7 mouse cellular contexts compared by ENCODE assay signal in genomic region chr2:126151855-126152571, GRCm38 (mm10). TPM values are rescaled to one million over a fixed set of nuclear protein-coding genes. Genes with fewer than 3 reads are reported as not detected.
DNase-seq lines count a peak whose midpoint lies in the region; ATAC-seq lines count a peak whose summit lies in the region.

Fam227b (minus strand) TSS chr2:126152004.
Dtwd1 (plus strand) TSS chr2:126152141.

- H3K9ac ChIP-seq in embryonic facial prominence, embryonic 11.5 days (replicated peaks; ENCODE audit: low read length) = peak within 1 kb of the TSS; percentile 74
- H3K9ac ChIP-seq in midbrain, embryonic 13.5 days (replicated peaks) = peak within 1 kb of the TSS; percentile 73

- peak; percentile 99 for ATAC-seq in embryonic facial prominence, embryonic 11.5 days (replicated peaks; ENCODE audit: insufficient number of reproducible peaks, low FRiP score, low TSS enrichment, low read depth)
- peak; percentile 97 for ATAC-seq in granulocyte monocyte progenitor cell, adult 5-6 weeks (replicated peaks; ENCODE audit: poor library complexity, severe bottlenecking)
- ATAC-seq in midbrain, embryonic 13.5 days = peak; percentile 99

- H3K27ac ChIP-seq in embryonic facial prominence, embryonic 11.5 days (replicated peaks; ENCODE audit: low read depth, low read length) = peak within 1 kb of the TSS; percentile 72
- peak within 1 kb of the TSS; percentile 97 for H3K27ac ChIP-seq in limb, embryonic 10.5 days
- peak within 1 kb of the TSS; percentile 81 for H3K27ac ChIP-seq in midbrain, embryonic 13.5 days

- no peaks in the 10 kb centered on the region for H3K27me3 ChIP-seq in embryonic facial prominence, embryonic 11.5 days (ENCODE audit: control insufficient read depth, insufficient read depth, low read length)
- H3K27me3 ChIP-seq in limb, embryonic 10.5 days (ENCODE audit: low read depth, poor library complexity, severe bottlenecking) = no peaks in the 10 kb centered on the region
- no peaks in the 10 kb centered on the region for H3K27me3 ChIP-seq in midbrain, embryonic 13.5 days

- no peaks in the 10 kb centered on the region for H3K36me3 ChIP-seq in embryonic facial prominence, embryonic 11.5 days (replicated peaks; ENCODE audit: control insufficient read depth, insufficient read depth, low read depth, low read length)
- H3K36me3 ChIP-seq in limb, embryonic 10.5 days = peaks cover 16% of the 10 kb centered on the region
- peaks cover 9% of the 10 kb centered on the region for H3K36me3 ChIP-seq in midbrain, embryonic 13.5 days

- H3K4me3 ChIP-seq in embryonic facial prominence, embryonic 11.5 days (ENCODE audit: low read depth, low read length) = peak within 1 kb of the TSS; percentile 52
- peak within 1 kb of the TSS; percentile 82 for H3K4me3 ChIP-seq in limb, embryonic 10.5 days
- H3K4me3 ChIP-seq in midbrain, embryonic 13.5 days (replicated peaks) = peak within 1 kb of the TSS; percentile 61

- no peaks in the 10 kb centered on the region for H3K9me3 ChIP-seq in embryonic facial prominence, embryonic 11.5 days (replicated peaks; ENCODE audit: control insufficient read depth, low read length)
- no peaks in the 10 kb centered on the region for H3K9me3 ChIP-seq in limb, embryonic 10.5 days (replicated peaks)
- H3K9me3 ChIP-seq in midbrain, embryonic 13.5 days = no peaks in the 10 kb centered on the region

- peak within 1 kb of the TSS; percentile 53 for H3K4me2 ChIP-seq in embryonic facial prominence, embryonic 11.5 days (ENCODE audit: low read depth, low read length)
- peak within 1 kb of the TSS; percentile 63 for H3K4me2 ChIP-seq in midbrain, embryonic 13.5 days (replicated peaks)

- H3K4me1 ChIP-seq in embryonic facial prominence, embryonic 11.5 days (ENCODE audit: control insufficient read depth, insufficient read depth, low read length) = no peaks in the 10 kb centered on the region
- H3K4me1 ChIP-seq in limb, embryonic 10.5 days = peaks cover 10% of the 10 kb centered on the region; the same call in 1 of the 2 replicates
- peaks cover 12% of the 10 kb centered on the region for H3K4me1 ChIP-seq in midbrain, embryonic 13.5 days (replicated peaks)

- peak; percentile 99 for DNase-seq in adrenal gland, postnatal 14 days
- peak; percentile 99 for DNase-seq in embryonic facial prominence, embryonic 11.5 days (ENCODE audit: low spot score)
- peak; percentile 98 for DNase-seq in kidney, adult 11 months
- DNase-seq in limb, embryonic 10.5 days (ENCODE audit: low spot score) = peak; percentile 97
- peak; percentile 97 for DNase-seq in spleen, adult 12 weeks (ENCODE audit: low spot score)

- WGBS in embryonic facial prominence, embryonic 11.5 days = under 1% methylated on average over 57 of the region's 57 CpGs
- WGBS in limb, embryonic 10.5 days = under 1% methylated on average over 57 of the region's 57 CpGs
- under 1% methylated on average over 56 of the region's 57 CpGs for WGBS in midbrain, embryonic 13.5 days

RNA-seq across cellular contexts. Expression of gene Fam227b, which starts in this region (rescaled TPM):
- total RNA-seq in adrenal gland, postnatal 14 days (2021) = not detected in 2 replicates
- not detected in 2 replicates for polyA plus RNA-seq in embryonic facial prominence, embryonic 11.5 days (2014; fragmentation: Nextera tagmentation; extraction: Ambion mirVana)
- not detected in 2 replicates for total RNA-seq in granulocyte monocyte progenitor cell, adult 5-6 weeks (2014; fragmentation: Nextera tagmentation)
- total RNA-seq in granulocyte monocyte progenitor cell, adult 5-6 weeks (2017) = not detected in 2 replicates
- not detected in 2 replicates for polyA plus RNA-seq in limb, embryonic 10.5 days (2016; fragmentation: Nextera tagmentation; extraction: Ambion mirVana)
- not detected in 2 replicates for polyA plus RNA-seq in midbrain, embryonic 13.5 days (2015; fragmentation: Nextera tagmentation; extraction: Ambion mirVana)

RNA-seq across cellular contexts. Expression of gene Dtwd1, which starts in this region (rescaled TPM):
- 10.4 and 12.5 TPM in 2 replicates for total RNA-seq in adrenal gland, postnatal 14 days (2021)
- polyA plus RNA-seq in embryonic facial prominence, embryonic 11.5 days (2014; fragmentation: Nextera tagmentation; extraction: Ambion mirVana) = 28.8 and 31.7 TPM in 2 replicates
- total RNA-seq in granulocyte monocyte progenitor cell, adult 5-6 weeks (2014; fragmentation: Nextera tagmentation) = 13.6 and 22.2 TPM in 2 replicates
- total RNA-seq in granulocyte monocyte progenitor cell, adult 5-6 weeks (2017) = 17.0 and 22.9 TPM in 2 replicates
- 28.3 and 29.9 TPM in 2 replicates for polyA plus RNA-seq in limb, embryonic 10.5 days (2016; fragmentation: Nextera tagmentation; extraction: Ambion mirVana)
- polyA plus RNA-seq in midbrain, embryonic 13.5 days (2015; fragmentation: Nextera tagmentation; extraction: Ambion mirVana) = 20.7 and 21.1 TPM in 2 replicates

Comparison
In these comparisons a context has a peak if more than half of its experiments do, and no peak if none do; other contexts are left out.
1. Peak in every context shown above with its lines: DNase-seq, ATAC-seq, H3K4me3 ChIP-seq and H3K27ac ChIP-seq.